Mouse (Mus musculus) midbrain, embryonic 16.5 days (tissue): ENCODE measurements at regions not wholly inside any gene's neighbourhood (a gene's known extent, or its start where the extent isn't known, plus 50 kb on each side); places are given as distances from the start of the nearest gene placed in this dataset.
"Not testable (repeated sequence)": the region's sequence is repeated elsewhere in the genome, so short reads cannot be mapped to it uniquely, and the experiment has no call there.

ENCODE experiments used
- ATAC-seq: fragments of 200-750 bp; cut with Nextera tagmentation; 2 replicates; pipeline ENCODE4 v1.8.0; 2017; ENCODE audit warnings: moderate TSS enrichment
- H3K27ac ChIP-seq: fragments of 300-500 bp; sonication (generic); 2 replicates; pipeline ENCODE4 v1.5.1; 2014; ENCODE audit warnings: mild to moderate bottlenecking, low read length, mixed read lengths
- H3K27me3 ChIP-seq: fragments of 300-500 bp; sonication (generic); 2 replicates; pipeline ENCODE4 v1.6.1; 2014; ENCODE audit warnings: low read depth, low read length, mixed read lengths; ENCODE audit not compliant: control insufficient read depth, insufficient read depth
- H3K36me3 ChIP-seq: fragments of 300-500 bp; sonication (generic); 2 replicates; pipeline ENCODE4 v1.6.1; 2014; ENCODE audit warnings: mild to moderate bottlenecking, low read length, moderate library complexity, mixed read lengths; ENCODE audit not compliant: control insufficient read depth, insufficient read depth
- H3K4me1 ChIP-seq: fragments of 300-500 bp; sonication (generic); 2 replicates; pipeline ENCODE4 v1.6.1; 2014; ENCODE audit warnings: mild to moderate bottlenecking, low read length, mixed read lengths; ENCODE audit not compliant: control insufficient read depth, insufficient read depth
- H3K4me2 ChIP-seq: fragments of 300-500 bp; sonication (generic); 2 replicates; pipeline ENCODE4 v1.6.1; 2014; ENCODE audit warnings: mild to moderate bottlenecking, low read length, mixed read lengths
- H3K4me3 ChIP-seq: fragments of 300-500 bp; sonication (generic); 2 replicates; pipeline ENCODE4 v1.5.1; 2014; ENCODE audit warnings: low read depth, mild to moderate bottlenecking, low read length, moderate library complexity, mixed read lengths
- H3K9ac ChIP-seq: fragments of 300-500 bp; sonication (generic); 2 replicates; pipeline ENCODE4 v1.6.1; 2014; ENCODE audit warnings: low read depth, low read length, mixed read lengths
- H3K9me3 ChIP-seq: fragments of 300-500 bp; sonication (generic); replicated peaks from 2 replicates; pipeline ENCODE4 v1.6.1; 2014; ENCODE audit warnings: mild to moderate bottlenecking, low read length, mixed read lengths; ENCODE audit not compliant: control insufficient read depth, poor library complexity, severe bottlenecking
- WGBS: fragments of 180-500 bp; shearing (Covaris S2); extraction: QIAGEN DNeasy Blood & Tissue Kit; methylation state at CpG from one replicate; pipeline ENCODE4 v1.1.7; 2014; 5-methylcytosine and 5-hydroxymethylcytosine counted together

GRCm38 (mm10) chr1:157872775-157873174 is 366.2 kb downstream of the Sec16b start:
- Histone ChIP-seq H3K9ac (no peak overlapping the region), H3K4me1 (no peaks in the 10 kb centered on the region), H3K4me3 (no peak overlapping the region), H3K27me3 (no peaks in the 10 kb centered on the region), H3K36me3 (no peaks in the 10 kb centered on the region), H3K9me3 (peaks cover 7% of the 10 kb centered on the region; the same call in 1 of the 2 replicates), H3K4me2 (no peak overlapping the region), H3K27ac (no peak overlapping the region)
- 56% methylated on average over 5 of the region's 5 CpGs for WGBS
- no peak for ATAC-seq

- H3K9ac ChIP-seq = no peak overlapping the region
Measured at GRCm38 (mm10) chr1:157875006-157875405, 368.5 kb downstream of the Sec16b start.

GRCm38 (mm10) chr1:157877117-157877516 is 370.6 kb downstream of the Sec16b start:
- not testable (repeated sequence) for H3K27me3 ChIP-seq, H3K4me1 ChIP-seq, H3K4me3 ChIP-seq, H3K36me3 ChIP-seq, H3K27ac ChIP-seq, ATAC-seq, H3K4me2 ChIP-seq, H3K9me3 ChIP-seq, H3K9ac ChIP-seq
- 96% methylated on average over 2 of the region's 4 CpGs for WGBS

More at GRCm38 (mm10) chr1:157875006-157875405, 368.5 kb downstream of the Sec16b start:
- Histone ChIP-seq H3K36me3 (no peaks in the 10 kb centered on the region), H3K27me3 (no peaks in the 10 kb centered on the region), H3K9me3 (no peaks in the 10 kb centered on the region), H3K27ac (no peak overlapping the region), H3K4me3 (no peak overlapping the region), H3K4me1 (no peaks in the 10 kb centered on the region), H3K4me2 (no peak overlapping the region)
- ATAC-seq = no peak
- 64% methylated on average over 2 of the region's 2 CpGs for WGBS

GRCm38 (mm10) chr1:157887146-157887545 is 380.6 kb downstream of the Sec16b start:
- no peaks in the 10 kb centered on the region for H3K27me3 ChIP-seq
- no peak for ATAC-seq
- H3K9ac ChIP-seq = no peak overlapping the region
- H3K9me3 ChIP-seq = no peaks in the 10 kb centered on the region
- H3K27ac ChIP-seq = no peak overlapping the region
- H3K4me2 ChIP-seq = no peak overlapping the region
- H3K36me3 ChIP-seq = no peaks in the 10 kb centered on the region
- H3K4me1 ChIP-seq = no peaks in the 10 kb centered on the region
- 42% methylated on average over 1 of the region's 1 CpGs for WGBS
- H3K4me3 ChIP-seq = no peak overlapping the region

- no peak overlapping the region for H3K27ac ChIP-seq
- no peak for ATAC-seq
Measured at GRCm38 (mm10) chr1:157888573-157888972, 382.0 kb downstream of the Sec16b start.

GRCm38 (mm10) chr1:157906168-157906567 is 399.6 kb downstream of the Sec16b start:
- H3K36me3 ChIP-seq = no peaks in the 10 kb centered on the region
- ATAC-seq = no peak
- WGBS = 94% methylated on average over 2 of the region's 2 CpGs

More at GRCm38 (mm10) chr1:157888573-157888972, 382.0 kb downstream of the Sec16b start:
- Histone ChIP-seq H3K4me1 (no peaks in the 10 kb centered on the region), H3K9ac (no peak overlapping the region), H3K27me3 (no peaks in the 10 kb centered on the region), H3K4me2 (no peak overlapping the region), H3K4me3 (no peak overlapping the region), H3K9me3 (no peaks in the 10 kb centered on the region), H3K36me3 (no peaks in the 10 kb centered on the region)
- WGBS = 80% methylated on average over 7 of the region's 7 CpGs

GRCm38 (mm10) chr1:157937800-157938348 is 418.3 kb downstream of the Brinp2 start:
- no peak; the same call in 1 of the 2 replicates for ATAC-seq
- Histone ChIP-seq H3K27me3 (no peaks in the 10 kb centered on the region), H3K4me3 (no peak overlapping the region), H3K27ac (peak overlapping the region; percentile 15; the same call in 1 of the 2 replicates), H3K36me3 (no peaks in the 10 kb centered on the region), H3K4me2 (no peak overlapping the region), H3K9ac (no peak overlapping the region), H3K4me1 (peaks cover 8% of the 10 kb centered on the region), H3K9me3 (no peaks in the 10 kb centered on the region)
- WGBS = 31% methylated on average over 1 of the region's 1 CpGs

More at GRCm38 (mm10) chr1:157906168-157906567, 399.6 kb downstream of the Sec16b start:
- Histone ChIP-seq H3K9ac (no peak overlapping the region), H3K9me3 (no peaks in the 10 kb centered on the region), H3K27ac (no peak overlapping the region), H3K4me2 (no peak overlapping the region), H3K4me1 (no peaks in the 10 kb centered on the region), H3K4me3 (no peak overlapping the region), H3K27me3 (no peaks in the 10 kb centered on the region)

GRCm38 (mm10) chr1:157939516-157939915 is 416.6 kb downstream of the Brinp2 start:
- 85% methylated on average over 1 of the region's 1 CpGs for WGBS
- H3K27me3 ChIP-seq = no peaks in the 10 kb centered on the region
- H3K9me3 ChIP-seq = no peaks in the 10 kb centered on the region
- H3K4me1 ChIP-seq = peaks cover 8% of the 10 kb centered on the region
- ATAC-seq = no peak
- no peaks in the 10 kb centered on the region for H3K36me3 ChIP-seq
- H3K4me3 ChIP-seq = no peak overlapping the region
- no peak overlapping the region for H3K9ac ChIP-seq
- no peak overlapping the region for H3K4me2 ChIP-seq
- no peak overlapping the region for H3K27ac ChIP-seq

- WGBS = 48% methylated on average over 3 of the region's 3 CpGs
- Histone ChIP-seq H3K4me3 (no peak overlapping the region), H3K36me3 (no peaks in the 10 kb centered on the region), H3K9me3 (no peaks in the 10 kb centered on the region), H3K4me1 (peaks cover 8% of the 10 kb centered on the region), H3K27me3 (no peaks in the 10 kb centered on the region), H3K27ac (peak overlapping the region; percentile 37; the same call in 1 of the 2 replicates), H3K4me2 (no peak overlapping the region), H3K9ac (no peak overlapping the region)
- ATAC-seq = no peak
Measured at GRCm38 (mm10) chr1:157940331-157940758, 415.8 kb downstream of the Brinp2 start.
